Mouse (Mus musculus) ES-Bruce4 (cell line): Measurements from ENCODE around the gene Tspan9.

Experiments
- CTCF ChIP-seq: IDR thresholded peaks from one replicate; pipeline ENCODE4 v1.8.1; 2011; ENCODE audit warnings: low read depth, low read length
- POLR2A ChIP-seq: IDR thresholded peaks from one replicate; pipeline ENCODE4 v1.8.1; 2011; ENCODE audit warnings: low read length; ENCODE audit not compliant: insufficient read depth

GRCm38 (mm10) chr6:128092621-128093020, 50.8 kb downstream of the Tspan9 start:
- no peak for TF ChIP-seq CTCF
- no peak for TF ChIP-seq POLR2A
